Mouse (Mus musculus) cerebellum, postnatal 4 days (tissue): ENCODE data around the gene Gm436.

Source experiments
- DNase-seq, 2 experiments: peaks; one replicate each; pipeline ENCODE4 v3.0.0; 2022; ENCODE audit warnings: low spot score in 2 of 2, mixed read lengths in 1 of 2

Gm436 gene

GRCm38 (mm10) chr4:144686268-144686667, at the start of gene Gm436:
TSS of gene Gm436 (minus strand) at chr4:144686368.
- DNase-seq, result no peak

GRCm38 (mm10) chr4:144721304-144721703, 35.1 kb upstream of the Gm436 start, which contains the start of gene Gm13178:
TSS of gene Gm13178 (minus strand) at chr4:144721404.
- DNase-seq, result no peak

GRCm38 (mm10) chr4:144719691-144720090, 33.5 kb upstream of the Gm436 start:
- no peak for DNase-seq

- DNase-seq, result no peak
Observed at GRCm38 (mm10) chr4:144718288-144718687, 32.1 kb upstream of the Gm436 start.

GRCm38 (mm10) chr4:144638263-144638662, 47.9 kb downstream of the Gm436 start:
- DNase-seq, result no peak
